Mouse (Mus musculus): Measurements from ENCODE around the gene Il16. TPM values are rescaled to one million over a fixed set of nuclear protein-coding genes. Genes with fewer than 3 reads are reported as not detected.

Il16 gene
- 68.8 and 69.4 TPM in 2 replicates for total RNA-seq (2017)

DNA sequence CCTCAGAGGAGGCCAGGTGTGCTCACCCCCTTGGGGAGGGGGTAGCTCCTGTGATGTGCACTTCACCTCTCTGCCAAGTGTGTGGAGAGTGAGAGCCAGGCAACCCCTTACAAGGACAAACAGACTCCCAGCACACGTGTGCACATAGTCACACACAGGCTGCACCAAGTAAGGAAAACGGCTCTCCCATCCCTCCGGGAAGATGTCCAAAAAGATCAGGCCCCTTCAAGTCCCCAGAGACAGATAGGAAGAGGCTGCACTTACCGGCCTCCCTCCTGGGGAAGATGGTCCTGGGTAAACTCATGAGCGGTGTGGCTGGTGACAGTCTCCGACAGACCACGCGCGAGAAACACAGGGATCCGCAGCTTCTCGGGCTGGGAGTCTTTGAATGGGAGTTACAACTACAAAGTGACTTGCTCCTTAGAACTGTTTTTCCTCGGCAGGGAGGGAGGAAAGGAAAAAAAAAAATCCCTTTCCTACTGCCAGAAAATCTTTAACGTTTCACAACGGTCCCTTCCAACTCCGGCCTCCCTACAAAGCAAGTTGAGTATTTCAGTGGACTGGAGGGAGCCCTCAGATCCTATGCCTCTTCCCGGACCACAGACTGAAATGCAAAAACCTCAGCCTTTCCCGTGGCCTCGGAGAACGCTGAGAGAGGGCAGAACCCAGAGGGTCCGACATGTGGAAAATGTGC is at the start of gene Il16:
Gene Il16 (minus strand): TSS at position 314 of the 694 bp plus-strand sequence.
- ATAC-seq (replicated peaks; ENCODE audit: low read depth, poor library complexity, severe bottlenecking) = no peak

DNA sequence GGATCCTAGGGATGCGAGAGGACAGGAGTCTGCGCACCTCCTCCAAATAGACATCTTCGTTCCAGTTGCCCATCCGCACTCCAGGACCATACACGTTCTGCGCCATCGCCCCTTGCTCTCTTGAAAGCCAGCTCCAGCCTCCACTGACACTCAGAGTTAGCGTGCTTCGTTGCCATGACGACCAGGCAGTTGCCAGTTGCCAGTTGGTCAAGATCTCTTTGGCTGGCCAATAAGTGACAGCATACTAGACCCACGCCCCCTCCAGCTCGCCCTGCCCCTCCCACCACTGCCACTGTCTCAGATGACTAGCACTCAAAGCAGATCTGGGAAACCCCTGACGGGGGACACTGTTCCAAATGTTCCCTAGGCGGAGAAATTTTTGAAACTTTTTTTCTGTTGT is 49.2 kb upstream of the Il16 start, which contains the start of gene Cfap161:
Gene Cfap161 (minus strand): TSS at position 176 of the 400 bp plus-strand sequence.
- peak; percentile 56 for ATAC-seq (replicated peaks; ENCODE audit: low read depth, poor library complexity, severe bottlenecking)

DNA sequence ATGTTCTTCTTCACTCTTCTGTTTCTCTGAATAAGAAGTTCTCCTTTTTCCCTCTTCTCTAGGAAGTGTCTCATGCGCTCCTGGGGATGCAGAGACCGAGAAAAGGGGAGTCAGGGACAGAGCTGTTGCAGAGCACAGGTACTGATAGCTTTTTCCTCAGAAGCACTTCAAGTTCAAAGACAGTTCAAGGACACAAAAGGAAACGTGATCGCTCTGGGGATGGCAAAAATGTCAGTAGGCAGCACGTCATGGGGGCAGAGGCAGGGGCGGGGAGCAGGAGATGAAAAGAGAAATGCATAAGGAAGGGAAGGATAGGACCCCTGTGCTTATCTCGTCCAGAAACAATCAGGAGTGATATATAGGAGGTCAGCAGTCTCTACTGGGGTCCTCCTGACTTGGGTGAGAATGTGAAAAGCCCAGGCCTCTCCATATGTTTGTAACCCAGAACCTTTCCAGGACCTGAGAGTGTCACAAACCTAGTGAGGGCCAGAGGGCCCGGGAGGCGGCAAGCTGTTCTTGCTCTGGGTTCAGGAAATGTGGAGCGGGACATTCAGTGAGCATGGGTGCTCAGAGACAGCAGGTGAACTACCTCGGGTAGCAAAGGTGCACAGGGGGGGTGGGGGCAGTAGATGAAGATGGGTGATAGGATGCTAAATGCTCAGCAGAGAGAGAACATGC is 48.6 kb upstream of the Il16 start:
- no peak for ATAC-seq (replicated peaks; ENCODE audit: low read depth, poor library complexity, severe bottlenecking)

DNA sequence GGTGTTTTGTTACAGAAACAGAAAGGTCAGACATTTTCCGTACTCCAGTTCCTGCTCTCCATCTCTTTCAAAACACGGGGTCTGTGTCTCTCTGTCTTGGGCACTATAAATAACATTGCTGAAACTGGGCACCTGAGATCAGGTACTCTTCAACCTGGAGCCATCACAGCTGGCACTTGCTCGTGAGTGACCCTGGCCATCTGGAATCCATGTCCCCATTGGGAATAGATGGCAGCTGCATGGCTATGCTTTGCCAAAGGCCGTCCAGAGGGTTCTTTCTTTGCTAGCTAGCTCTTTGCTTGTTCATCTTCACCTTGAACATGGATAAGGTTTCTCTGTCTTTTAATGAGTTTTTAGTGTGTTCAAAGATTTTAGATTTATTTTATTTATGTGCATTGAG is 35.4 kb upstream of the Il16 start:
- ATAC-seq (replicated peaks; ENCODE audit: low read depth, poor library complexity, severe bottlenecking) = no peak

DNA sequence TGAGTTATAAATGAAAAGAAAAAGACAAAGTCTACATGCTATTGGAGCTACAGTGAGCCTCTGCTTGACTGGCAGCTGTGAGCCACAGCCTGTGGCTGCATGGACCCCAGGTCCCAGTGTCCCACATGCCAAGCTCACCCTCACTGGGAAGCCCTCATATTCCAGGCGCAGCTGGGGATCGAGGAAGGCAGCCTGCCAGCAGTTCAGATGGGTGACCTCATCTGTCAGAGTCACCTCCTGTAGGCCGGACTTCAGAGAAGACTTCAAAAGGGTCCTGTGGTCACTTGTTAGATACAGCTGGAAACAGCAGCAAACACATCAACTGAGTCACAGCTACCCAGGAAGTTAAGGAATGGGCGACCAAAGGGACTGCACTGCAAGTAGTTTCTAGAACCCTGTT is 34.5 kb upstream of the Il16 start:
- no peak for ATAC-seq (replicated peaks; ENCODE audit: low read depth, poor library complexity, severe bottlenecking)

DNA sequence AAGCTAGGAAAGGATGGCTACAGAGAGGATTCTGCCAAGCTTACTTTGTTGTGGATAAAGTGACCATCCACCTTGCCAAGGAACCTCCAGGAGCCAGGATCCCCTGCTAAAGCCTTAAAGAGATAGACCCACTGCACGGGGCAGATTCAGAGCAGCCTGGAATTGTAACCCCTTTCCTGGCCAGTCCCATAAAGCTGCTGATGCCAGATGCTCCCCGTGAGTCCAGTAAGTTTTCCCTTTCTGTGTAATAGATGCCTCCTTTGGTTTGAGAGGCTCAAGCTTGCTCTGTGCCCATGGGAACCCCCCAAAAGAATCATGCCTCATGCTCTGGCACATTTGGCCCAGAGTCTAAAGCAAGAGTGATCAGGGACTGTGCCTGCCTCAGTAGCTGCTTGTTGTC is 33.5 kb upstream of the Il16 start:
- no peak for ATAC-seq (replicated peaks; ENCODE audit: low read depth, poor library complexity, severe bottlenecking)

DNA sequence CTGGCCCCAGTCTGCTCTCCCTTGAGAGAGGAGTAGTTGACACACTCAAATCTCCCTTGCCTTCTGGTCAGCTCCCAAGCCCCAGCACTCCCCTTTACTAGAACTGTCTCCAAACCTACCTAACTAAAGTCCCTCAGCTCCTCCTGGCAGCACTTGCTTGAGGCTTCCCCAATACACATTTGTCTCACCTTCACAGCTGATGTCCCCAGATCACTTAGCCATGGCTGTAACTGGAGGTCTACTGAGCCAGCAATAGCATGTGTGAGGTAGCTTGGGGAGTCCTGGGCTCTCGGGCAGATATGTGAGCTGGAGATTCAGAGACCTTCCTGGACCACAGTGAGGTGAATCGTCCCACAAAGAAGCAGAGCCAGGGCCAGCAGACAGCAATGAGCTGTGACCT is 33.0 kb upstream of the Il16 start:
- no peak for ATAC-seq (replicated peaks; ENCODE audit: low read depth, poor library complexity, severe bottlenecking)

DNA sequence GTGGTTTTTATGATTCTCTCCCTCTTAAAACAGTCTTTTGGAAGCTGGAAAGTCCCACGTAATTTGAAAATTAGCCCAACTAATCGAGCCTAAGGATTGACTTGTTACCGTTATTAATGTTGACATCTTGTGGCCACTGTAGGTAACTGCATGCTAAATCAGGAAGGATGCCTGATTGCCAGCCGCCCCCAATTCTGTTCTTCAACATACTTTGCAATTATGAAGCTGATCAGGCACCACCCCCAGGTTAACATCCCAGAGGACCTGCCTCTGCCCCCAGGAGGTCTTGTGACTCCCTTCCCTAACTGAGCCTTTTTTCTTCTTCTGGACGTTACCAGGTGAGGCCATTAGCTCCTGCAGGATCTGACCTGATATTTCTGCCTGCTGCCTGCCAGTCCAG is 29.2 kb upstream of the Il16 start:
- peak; percentile 63 for ATAC-seq (replicated peaks; ENCODE audit: low read depth, poor library complexity, severe bottlenecking)

DNA sequence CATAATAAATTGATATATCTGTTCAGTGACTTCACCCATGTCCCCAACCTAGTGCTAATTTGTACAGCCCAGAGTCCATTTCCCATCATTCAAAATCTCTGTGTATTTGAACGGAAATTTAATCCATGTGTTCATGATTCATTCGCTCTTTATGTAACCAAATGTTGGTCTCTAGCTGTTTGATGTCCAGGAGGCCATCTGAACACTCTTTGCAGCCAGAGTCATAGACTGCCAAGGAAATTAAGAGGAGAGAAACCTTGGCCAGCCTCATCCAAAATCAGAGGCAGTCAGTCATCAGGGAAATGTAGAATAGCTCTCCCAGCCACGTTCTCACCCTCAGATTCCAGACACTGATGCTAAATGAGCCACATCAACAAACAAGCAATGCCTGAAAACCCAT is 18.1 kb upstream of the Il16 start:
- no peak for ATAC-seq (replicated peaks; ENCODE audit: low read depth, poor library complexity, severe bottlenecking)

DNA sequence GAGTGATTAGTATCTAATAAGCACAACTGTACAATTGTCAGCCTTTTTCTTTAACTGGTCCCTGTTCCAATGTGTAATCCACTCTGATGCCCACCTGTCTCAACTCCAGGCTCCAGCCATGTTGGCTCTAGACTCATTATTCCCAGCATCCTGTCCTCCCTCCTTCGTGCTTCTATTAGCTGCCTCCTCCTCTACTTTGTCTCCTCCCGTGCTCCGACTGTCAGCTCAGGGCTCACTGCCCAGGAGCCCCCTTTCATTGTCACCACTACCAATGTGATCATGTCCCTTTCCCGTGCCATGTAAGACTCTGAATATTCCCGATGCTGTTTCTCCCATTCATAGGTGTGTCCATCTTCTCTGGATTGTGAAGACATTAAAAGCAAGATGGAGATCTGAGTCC is 16.8 kb upstream of the Il16 start:
- no peak for ATAC-seq (replicated peaks; ENCODE audit: low read depth, poor library complexity, severe bottlenecking)

DNA sequence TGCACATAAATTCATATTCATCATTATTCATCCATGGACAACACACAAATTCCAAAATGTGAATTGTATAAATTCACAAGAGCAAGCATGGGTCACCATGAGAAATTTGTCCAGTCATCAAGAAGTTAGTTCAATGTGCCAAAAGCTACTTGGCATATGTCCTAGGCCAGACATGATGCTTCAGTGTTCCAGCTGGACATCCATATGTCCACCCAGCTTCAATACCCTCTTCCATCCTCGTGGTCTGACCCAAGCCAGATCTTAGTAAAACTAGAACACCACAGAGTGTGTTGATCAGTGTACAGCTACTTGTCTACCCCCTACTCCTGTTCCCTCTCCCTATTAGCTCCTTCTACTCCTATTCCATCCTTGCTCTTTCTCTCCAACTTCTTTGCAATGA is 5.5 kb upstream of the Il16 start:
- no peak for ATAC-seq (replicated peaks; ENCODE audit: low read depth, poor library complexity, severe bottlenecking)

DNA sequence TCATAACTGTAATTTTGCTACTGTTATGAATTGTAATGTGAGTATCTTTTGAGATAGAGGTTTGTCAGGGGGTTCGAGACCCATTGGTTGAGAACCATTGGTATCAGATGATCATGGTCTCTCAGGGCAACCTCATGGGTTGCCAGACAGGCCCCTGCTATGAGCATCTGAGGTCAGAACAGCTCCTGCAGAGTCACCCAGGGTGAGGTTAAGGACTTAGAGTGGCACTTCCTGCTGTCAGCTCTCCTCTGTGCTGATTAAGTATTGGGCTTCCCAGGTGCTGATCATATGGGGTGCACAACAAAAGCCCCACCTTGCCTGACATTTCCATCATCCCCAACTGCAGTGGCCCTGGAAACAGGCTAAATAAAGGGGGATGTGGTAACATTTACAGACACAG is 2.9 kb upstream of the Il16 start:
- 0 out of 2 replicates have a peak, but pooled peaks have one; percentile 45 for ATAC-seq (replicated peaks; ENCODE audit: low read depth, poor library complexity, severe bottlenecking)

DNA sequence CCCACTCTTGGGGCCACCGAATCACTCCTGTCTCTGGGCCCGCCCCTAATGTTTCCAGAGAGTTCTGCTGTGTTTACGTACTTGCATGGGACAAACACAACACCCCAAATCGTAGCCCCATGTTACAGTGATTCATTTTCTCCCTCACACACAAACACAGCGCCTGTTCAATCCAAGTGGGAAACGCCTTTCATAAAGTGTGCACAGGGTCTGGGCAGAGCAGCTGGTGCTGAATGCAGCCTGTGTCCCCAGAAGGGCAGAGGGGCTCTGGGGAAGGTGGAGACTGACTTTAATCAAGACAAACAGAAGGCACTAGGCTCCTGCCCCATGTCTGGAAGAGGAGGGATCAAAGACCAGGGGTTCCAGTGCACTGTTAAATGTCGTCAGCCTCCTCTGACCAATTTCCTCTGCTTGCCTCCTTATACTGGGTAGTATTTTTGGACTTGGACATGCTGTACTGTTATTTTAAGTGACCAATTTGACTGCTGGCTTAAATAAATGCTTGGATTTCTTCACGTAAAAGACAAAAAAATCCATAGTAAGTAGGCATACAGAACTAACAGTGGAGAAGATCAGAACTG is 671 bp upstream of the Il16 start:
- no peak for ATAC-seq (replicated peaks; ENCODE audit: low read depth, poor library complexity, severe bottlenecking)

DNA sequence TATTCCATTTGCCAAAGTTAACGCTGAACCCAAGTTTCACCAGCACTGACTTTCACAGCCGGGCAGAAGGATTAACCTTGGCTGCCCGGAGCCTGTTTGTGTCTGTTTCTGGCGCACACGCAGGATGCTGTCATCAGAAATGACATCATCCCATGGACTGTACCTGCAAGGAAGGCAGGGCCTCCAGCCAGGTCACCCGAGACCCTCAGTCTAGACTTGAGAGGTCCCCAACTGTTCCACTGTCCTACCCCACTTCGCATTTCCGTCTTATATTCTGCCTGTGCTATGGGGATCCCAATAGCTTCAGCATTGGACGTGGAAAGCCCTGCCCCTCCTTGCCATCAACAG is 487 bp downstream of the Il16 start:
- no peak for ATAC-seq (replicated peaks; ENCODE audit: low read depth, poor library complexity, severe bottlenecking)

DNA sequence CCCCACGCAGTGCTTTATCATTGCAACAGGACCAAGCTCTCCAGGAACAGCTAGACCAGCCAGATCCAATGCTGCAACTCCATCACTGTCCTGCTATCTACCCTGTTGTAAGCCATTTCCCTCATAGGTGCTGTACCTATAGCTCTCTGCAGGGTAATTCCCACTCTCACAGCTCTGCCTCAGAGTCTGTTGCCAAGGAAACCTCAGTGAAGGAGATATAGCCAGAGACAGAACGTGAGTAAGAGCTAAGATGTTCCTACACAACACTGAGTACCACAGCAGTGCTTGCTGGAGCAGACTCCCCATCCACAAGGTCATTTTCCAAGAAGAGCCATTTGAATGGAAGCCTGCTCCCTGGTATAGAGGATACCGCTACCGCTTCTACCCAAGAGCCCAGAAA is 1.3 kb downstream of the Il16 start:
- no peak for ATAC-seq (replicated peaks; ENCODE audit: low read depth, poor library complexity, severe bottlenecking)

DNA sequence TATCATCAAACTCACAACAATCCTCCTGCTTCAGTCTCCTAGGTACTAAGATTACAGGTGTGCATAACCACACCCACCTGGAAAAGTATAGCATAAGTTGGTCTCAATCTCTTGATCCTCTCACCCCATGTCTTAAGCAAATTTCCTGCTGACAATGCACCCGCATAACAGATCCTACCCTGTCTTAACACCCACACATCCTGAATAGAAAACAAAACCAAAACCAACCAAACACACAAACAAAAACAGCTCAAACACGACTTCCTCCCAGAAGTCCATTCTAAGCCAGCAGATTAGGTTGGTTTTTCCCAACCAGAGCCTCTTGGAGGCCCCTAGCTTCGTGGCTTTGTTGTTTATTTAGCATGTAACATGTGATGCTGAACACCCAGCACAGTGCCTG is 2.8 kb downstream of the Il16 start:
- no peak for ATAC-seq (replicated peaks; ENCODE audit: low read depth, poor library complexity, severe bottlenecking)

DNA sequence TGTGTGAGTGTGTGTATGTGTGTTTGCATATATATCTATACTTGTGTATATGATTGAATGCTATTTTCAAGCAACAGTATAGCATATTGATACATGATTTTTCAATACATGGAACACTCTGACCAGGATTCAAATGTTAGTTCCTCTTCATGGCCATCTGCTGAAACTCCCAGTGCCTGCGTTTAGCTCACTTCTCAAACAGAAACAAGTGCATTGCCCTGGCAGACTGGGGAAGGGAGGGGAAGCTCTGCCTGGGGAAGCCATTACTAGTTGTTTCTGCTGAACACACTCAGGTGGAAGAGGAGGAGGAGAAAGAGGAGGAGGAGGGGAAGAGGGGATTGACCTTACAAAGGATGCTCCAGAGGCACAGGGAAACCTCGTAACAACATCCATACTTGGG is 3.5 kb downstream of the Il16 start:
- ATAC-seq (replicated peaks; ENCODE audit: low read depth, poor library complexity, severe bottlenecking) = no peak

DNA sequence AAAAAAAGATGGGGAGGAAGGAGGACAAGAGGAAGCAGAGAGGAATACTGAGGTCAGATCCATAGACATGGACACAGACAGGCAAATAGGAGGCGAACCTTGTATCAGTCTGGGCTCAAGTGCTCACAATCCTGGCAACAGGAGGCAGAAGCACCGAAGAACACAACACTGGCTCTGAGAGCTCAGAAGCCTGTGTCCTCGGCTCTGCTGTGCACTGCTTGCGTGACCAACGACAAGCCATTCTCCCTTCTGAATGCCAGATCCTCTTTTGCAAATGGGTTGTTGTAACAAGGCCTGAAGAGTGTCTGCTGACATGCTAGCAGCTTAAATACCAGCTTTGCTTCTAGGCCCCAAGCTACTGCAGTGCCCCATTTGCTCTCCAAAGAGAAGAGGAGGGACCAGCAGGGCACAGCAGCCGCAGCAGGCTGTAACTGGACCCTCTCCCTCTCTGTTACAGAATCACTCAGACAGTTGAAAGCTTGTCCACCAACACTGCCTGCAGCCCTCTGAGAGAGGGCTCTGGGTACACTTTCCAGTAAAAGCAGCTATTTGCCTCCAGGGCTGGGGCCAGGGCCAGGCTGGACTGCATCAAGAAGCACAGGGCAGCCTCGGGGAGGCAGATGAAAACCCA is 5.7 kb downstream of the Il16 start:
- no peak for ATAC-seq (replicated peaks; ENCODE audit: low read depth, poor library complexity, severe bottlenecking)

DNA sequence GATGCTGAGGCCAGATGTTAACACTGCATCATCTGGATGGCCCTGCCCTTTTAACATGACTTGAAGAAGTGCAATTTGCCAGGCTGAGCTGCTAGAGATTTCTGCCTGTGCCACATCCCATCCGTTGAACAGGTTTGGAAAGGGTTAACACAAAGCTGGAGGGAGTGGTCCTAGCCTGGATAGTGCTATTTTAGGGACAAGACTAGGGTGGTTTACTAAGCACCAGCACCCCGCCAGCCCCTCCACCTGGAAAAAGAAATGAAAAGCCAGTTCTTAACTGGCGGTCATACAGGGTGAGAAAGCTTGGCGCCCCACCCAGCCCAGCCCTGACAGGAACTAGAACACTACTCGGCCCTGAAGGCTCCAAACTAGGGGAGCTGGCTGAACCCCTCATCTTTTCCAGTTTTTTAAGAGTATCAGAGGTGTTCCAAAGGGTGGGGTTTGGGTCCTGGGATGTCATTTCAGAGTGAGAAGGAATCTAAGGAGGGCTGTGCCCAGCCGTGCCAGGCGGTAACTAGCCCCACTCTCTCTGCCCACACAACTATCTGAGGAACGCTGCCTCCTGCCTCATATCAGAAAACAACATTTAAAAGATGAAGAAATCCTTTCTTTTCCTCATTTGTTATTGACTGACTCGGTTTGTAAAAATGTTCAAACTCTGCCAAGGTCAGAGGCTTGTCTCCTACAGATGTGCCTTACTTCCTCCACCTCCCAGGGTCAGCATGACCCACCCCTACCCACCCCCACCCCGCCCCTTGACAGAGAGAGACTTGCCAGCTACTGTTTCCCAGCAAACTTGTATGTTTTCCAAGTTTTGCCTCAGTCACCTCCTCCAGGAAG is 6.7 kb downstream of the Il16 start:
- no peak for ATAC-seq (replicated peaks; ENCODE audit: low read depth, poor library complexity, severe bottlenecking)

DNA sequence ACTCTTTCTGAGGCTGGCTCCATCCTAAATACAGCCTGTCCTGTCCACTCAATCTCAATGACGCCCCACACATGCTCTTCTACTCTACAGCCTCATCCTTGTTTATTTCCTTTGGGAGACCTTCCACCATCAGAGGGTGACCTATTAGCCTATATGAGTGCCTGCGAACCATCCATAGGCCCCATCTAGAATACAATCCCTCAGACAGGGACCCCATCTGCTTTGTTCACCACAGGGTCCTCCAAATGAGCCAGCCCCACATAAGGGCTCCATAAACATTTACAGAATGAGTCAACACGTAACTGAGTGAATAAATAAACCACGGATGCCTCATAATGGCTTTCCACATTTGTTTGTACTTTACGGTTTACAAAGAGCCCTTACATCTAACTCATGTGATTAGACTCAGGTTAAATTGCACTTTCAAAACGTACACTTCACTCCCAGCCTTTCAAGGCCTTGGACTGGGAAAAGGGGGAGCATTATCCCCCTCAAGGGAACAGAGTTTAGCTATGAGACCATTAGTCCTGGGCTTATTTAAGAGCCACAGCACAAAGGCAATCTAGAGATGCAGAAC is 7.5 kb downstream of the Il16 start:
- no peak for ATAC-seq (replicated peaks; ENCODE audit: low read depth, poor library complexity, severe bottlenecking)

Measured in common myeloid progenitor, adult 5-6 weeks (primary cell).